Mouse (Mus musculus) limb, embryonic 10.5 days (tissue): Measurements from ENCODE around the gene Tuba3b. TPM values are rescaled to one million over a fixed set of nuclear protein-coding genes. Genes with fewer than 3 reads are reported as not detected.

Source experiments
- DNase-seq: peaks from one replicate; pipeline ENCODE4 v3.0.0-alpha.2; 2017; ENCODE audit warnings: low spot score
- H3K27ac ChIP-seq: fragments of 300-500 bp; sonication (generic); 2 replicates; pipeline ENCODE4 v1.5.1; 2016; ENCODE audit warnings: mild to moderate bottlenecking
- H3K27me3 ChIP-seq: fragments of 300-500 bp; sonication (generic); 2 replicates; pipeline ENCODE4 v1.6.1; 2016; ENCODE audit warnings: low read depth, mild to moderate bottlenecking; ENCODE audit not compliant: poor library complexity, severe bottlenecking
- H3K36me3 ChIP-seq: fragments of 300-500 bp; sonication (generic); 2 replicates; pipeline ENCODE4 v1.6.1; 2016; ENCODE audit warnings: mild to moderate bottlenecking, moderate library complexity
- H3K4me1 ChIP-seq: fragments of 300-500 bp; sonication (generic); 2 replicates; pipeline ENCODE4 v1.6.1; 2016
- H3K4me3 ChIP-seq: fragments of 300-500 bp; sonication (generic); 2 replicates; pipeline ENCODE4 v1.5.1; 2016; ENCODE audit warnings: mild to moderate bottlenecking, moderate library complexity
- H3K9me3 ChIP-seq: fragments of 300-500 bp; sonication (generic); replicated peaks from 2 replicates; pipeline ENCODE4 v1.6.1; 2016; ENCODE audit warnings: mild to moderate bottlenecking
- WGBS: fragments of 180-500 bp; shearing (Covaris S2); methylation state at CpG from one replicate; pipeline ENCODE4 v1.1.7; 2016; 5-methylcytosine and 5-hydroxymethylcytosine counted together
- polyA plus RNA-seq: library from polyadenylated mRNA; unstranded; fragments of >200 nt; fragmentation: Nextera tagmentation; extraction: Ambion mirVana; gene quantifications from 2 replicates; pipeline ENCODE4 v1.2.1, GENCODE M21; 2016

The Tuba3b gene
- polyA plus RNA-seq, 1 experiment from 2014 or later = not detected

DNA sequence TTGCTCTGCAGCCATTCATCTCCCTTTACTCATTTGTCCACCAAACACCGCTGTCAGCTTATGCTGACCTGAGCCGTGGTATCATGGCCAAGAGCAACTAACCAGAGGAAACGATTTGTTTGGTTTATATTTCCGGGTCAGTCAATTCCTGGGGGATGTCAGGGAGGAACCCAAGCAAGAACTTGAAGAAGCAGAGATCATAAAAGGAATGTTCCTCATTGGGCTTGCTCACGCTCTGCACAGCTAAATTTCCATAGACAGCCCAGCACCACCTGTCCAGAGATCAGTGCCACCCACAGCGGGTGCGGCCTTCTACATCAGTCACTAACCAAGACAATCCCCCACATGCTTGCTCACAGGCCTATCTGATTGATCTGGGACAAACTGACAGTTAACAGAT lies 1.3 kb upstream of the Tuba3b start, which contains the start of gene Lmntd1:
Gene Lmntd1 (minus strand): TSS at position 101 of the 400 bp plus-strand sequence.
- no peak within 1 kb of the TSS for H3K27ac ChIP-seq
- H3K9me3 ChIP-seq = no peaks in the 10 kb centered on the region
- 85% methylated on average over 7 of the region's 7 CpGs for WGBS

GRCm38 (mm10) chr6:145616402-145617229 lies 1.1 kb downstream of the Tuba3b start:
- 89% methylated on average over 5 of the region's 5 CpGs for WGBS
- H3K36me3 ChIP-seq = no peaks in the 10 kb centered on the region

More for the DNA sequence above, 1.3 kb upstream of the Tuba3b start, which contains the start of gene Lmntd1:
- Histone ChIP-seq H3K4me1 (0 out of 2 replicates have a peak, but pooled peaks cover 3% of the 10 kb centered on the region), H3K4me3 (no peak within 1 kb of the TSS), H3K27me3 (no peaks in the 10 kb centered on the region), H3K36me3 (no peaks in the 10 kb centered on the region)
- no peak for DNase-seq

DNA sequence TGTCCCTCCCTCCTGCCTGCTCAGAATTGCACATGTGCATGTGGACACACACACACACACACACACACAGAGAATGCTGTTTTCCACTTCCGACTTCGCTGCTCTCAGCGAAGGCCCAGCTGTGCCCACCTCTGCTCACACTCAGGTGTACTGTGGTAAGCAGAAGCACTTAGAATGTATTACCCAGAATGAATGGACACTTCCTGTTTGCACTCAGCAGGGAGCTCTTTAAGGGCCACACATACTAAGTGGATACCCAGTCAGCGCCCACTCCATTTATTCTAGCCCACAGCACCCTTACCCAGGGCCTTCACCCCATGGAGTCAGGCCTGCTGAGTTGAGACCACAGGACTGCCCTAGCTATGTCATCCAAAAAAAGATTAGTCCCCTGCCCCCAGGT lies 7.6 kb downstream of the Tuba3b start:
- no peak for DNase-seq
- Histone ChIP-seq H3K36me3 (no peaks in the 10 kb centered on the region), H3K27me3 (no peaks in the 10 kb centered on the region), H3K4me3 (no peak overlapping the region), H3K27ac (no peak overlapping the region), H3K4me1 (peaks cover 4% of the 10 kb centered on the region; the same call in 1 of the 2 replicates), H3K9me3 (no peaks in the 10 kb centered on the region)
- WGBS = 91% methylated on average over 4 of the region's 4 CpGs

More at GRCm38 (mm10) chr6:145616402-145617229, 1.1 kb downstream of the Tuba3b start:
- Histone ChIP-seq H3K4me1 (0 out of 2 replicates have a peak, but pooled peaks cover 3% of the 10 kb centered on the region), H3K9me3 (no peaks in the 10 kb centered on the region), H3K27me3 (no peaks in the 10 kb centered on the region), H3K4me3 (no peak overlapping the region), H3K27ac (no peak overlapping the region)
- DNase-seq = no peak

GRCm38 (mm10) chr6:145630269-145630668 lies 14.7 kb downstream of the Tuba3b start:
- Histone ChIP-seq H3K9me3 (no peaks in the 10 kb centered on the region), H3K27me3 (no peaks in the 10 kb centered on the region), H3K4me1 (peaks cover 8% of the 10 kb centered on the region; the same call in 1 of the 2 replicates), H3K27ac (no peak overlapping the region), H3K4me3 (no peak overlapping the region), H3K36me3 (no peaks in the 10 kb centered on the region)
- WGBS = 68% methylated on average over 6 of the region's 6 CpGs
- DNase-seq = no peak

DNA sequence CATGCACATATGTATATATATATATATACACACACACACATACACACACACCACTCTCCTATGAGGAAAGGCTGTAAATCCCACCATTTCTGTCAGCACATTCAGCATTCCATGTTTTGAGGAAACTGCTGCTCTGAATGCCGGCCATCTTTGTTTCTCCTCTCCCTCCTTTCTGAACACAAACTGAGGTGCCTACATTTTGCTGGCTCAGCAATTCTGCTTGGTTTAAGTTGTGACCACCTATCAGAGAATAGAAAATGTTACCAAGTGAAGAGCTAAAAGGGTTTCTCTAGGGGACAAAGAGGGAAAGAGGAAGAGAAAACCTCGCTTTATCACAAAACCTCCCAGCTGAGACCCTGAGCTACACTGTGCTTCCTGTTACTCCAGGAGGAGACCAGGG lies 18.9 kb downstream of the Tuba3b start:
- Histone ChIP-seq H3K9me3 (no peaks in the 10 kb centered on the region), H3K27me3 (no peaks in the 10 kb centered on the region), H3K36me3 (no peaks in the 10 kb centered on the region), H3K4me1 (no peaks in the 10 kb centered on the region), H3K4me3 (no peak overlapping the region), H3K27ac (no peak overlapping the region)
- WGBS = 90% methylated on average over 2 of the region's 2 CpGs
- DNase-seq = no peak

DNA sequence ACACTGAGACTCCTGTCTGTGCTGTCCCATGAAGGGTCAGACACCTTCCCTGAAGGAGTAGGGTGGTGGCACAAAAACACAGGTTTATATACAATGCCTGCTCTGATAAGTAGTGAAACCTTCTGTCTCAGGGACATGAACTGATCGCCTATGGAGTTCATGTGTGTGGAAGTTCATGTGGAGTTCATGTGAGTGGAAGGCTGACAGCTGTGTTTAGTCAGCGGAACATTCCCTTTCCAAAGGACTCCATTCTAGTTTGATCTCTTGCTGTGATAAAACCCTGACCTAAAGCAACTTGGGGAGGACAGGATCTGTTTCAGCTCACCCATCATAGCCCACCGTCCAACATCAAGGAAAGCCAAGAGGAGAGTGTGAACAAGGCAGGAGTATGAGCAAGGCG lies 21.1 kb downstream of the Tuba3b start:
- H3K36me3 ChIP-seq = no peaks in the 10 kb centered on the region
- no peaks in the 10 kb centered on the region for H3K27me3 ChIP-seq
- H3K9me3 ChIP-seq = no peaks in the 10 kb centered on the region
- 86% methylated on average over 4 of the region's 4 CpGs for WGBS
- no peaks in the 10 kb centered on the region for H3K4me1 ChIP-seq
- H3K27ac ChIP-seq = no peak overlapping the region
- DNase-seq = no peak
- H3K4me3 ChIP-seq = no peak overlapping the region

DNA sequence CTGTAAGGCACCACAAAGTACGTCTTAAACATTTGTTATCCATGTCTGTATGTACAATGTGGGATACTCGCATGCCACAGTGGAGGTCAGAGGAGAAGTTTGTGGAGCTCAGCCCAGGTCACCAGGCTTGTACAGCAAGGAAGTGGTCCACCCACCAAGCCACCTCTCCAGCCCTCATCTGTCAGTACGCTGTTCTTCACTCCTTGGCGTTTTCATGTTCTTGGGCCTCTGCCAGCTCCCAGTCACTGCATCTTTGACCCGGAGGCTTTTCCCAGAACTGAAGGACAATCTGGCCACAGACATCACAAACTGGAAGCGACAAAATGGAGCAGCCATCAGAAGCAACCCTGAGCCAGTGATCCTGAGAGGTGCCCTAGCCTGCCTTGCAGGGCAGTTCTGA lies 22.7 kb downstream of the Tuba3b start:
- H3K4me1 ChIP-seq = no peaks in the 10 kb centered on the region
- H3K27me3 ChIP-seq = no peaks in the 10 kb centered on the region
- no peak overlapping the region for H3K27ac ChIP-seq
- H3K9me3 ChIP-seq = no peaks in the 10 kb centered on the region
- H3K36me3 ChIP-seq = no peaks in the 10 kb centered on the region
- WGBS = 94% methylated on average over 6 of the region's 6 CpGs
- no peak overlapping the region for H3K4me3 ChIP-seq
- no peak for DNase-seq

DNA sequence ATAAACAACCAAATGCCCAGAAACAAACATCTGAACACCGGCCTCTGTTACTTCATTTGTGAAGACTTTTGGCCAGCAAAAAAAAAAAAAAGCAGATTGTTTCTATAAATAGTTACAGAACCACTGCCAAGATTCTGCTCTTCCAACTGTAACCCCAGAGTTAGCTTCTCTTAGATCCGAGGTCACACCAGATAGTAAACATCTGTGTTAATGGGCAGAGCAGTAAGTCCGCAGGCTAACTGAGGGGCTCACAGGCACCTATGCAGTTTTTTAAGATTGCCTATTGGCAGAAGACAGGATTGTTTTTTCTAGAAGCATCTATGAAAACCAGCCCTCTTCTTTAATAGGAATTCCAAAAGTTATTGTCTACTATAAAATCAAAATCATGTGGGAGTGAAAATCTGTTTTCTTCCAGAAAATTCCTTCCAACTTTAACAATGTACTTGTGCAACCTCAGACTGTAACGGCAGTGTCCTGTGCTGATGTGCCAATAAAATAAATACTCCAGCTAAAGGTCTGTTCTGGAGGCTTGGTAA lies 25.5 kb downstream of the Tuba3b start:
- Histone ChIP-seq H3K36me3 (no peaks in the 10 kb centered on the region), H3K27ac (no peak overlapping the region), H3K27me3 (no peaks in the 10 kb centered on the region), H3K4me1 (no peaks in the 10 kb centered on the region), H3K9me3 (no peaks in the 10 kb centered on the region), H3K4me3 (no peak overlapping the region)
- 90% methylated on average over 4 of the region's 4 CpGs for WGBS
- no peak for DNase-seq

DNA sequence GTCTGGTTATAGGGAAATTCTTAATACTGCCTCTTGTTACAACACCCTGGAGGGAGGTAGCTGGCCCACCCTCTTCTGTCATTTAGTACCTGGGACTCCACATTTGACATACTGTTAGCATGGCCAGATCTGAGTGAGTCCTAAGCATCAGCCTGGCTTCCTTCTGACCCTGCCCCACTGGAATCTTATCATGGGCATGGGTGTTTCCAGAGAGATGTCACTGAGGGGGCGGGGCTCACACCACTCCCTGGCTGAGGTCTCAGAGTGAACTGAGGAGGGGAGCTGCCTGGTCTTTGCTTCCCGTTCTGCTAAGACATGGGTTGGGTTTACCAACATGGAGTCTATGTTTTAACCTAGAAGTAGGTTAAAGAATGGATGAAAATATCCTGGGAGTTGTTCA lies 36.4 kb downstream of the Tuba3b start:
- WGBS = 83% methylated on average over 2 of the region's 2 CpGs
- no peak overlapping the region for H3K4me3 ChIP-seq
- H3K27me3 ChIP-seq = no peaks in the 10 kb centered on the region

GRCm38 (mm10) chr6:145652986-145653385 lies 37.4 kb downstream of the Tuba3b start:
- 84% methylated on average over 5 of the region's 5 CpGs for WGBS
- Histone ChIP-seq H3K27ac (no peak overlapping the region), H3K4me3 (no peak overlapping the region), H3K4me1 (no peaks in the 10 kb centered on the region), H3K36me3 (no peaks in the 10 kb centered on the region), H3K27me3 (no peaks in the 10 kb centered on the region), H3K9me3 (no peaks in the 10 kb centered on the region)
- DNase-seq = no peak

More for the DNA sequence above, 36.4 kb downstream of the Tuba3b start:
- no peaks in the 10 kb centered on the region for H3K4me1 ChIP-seq
- no peaks in the 10 kb centered on the region for H3K9me3 ChIP-seq
- no peaks in the 10 kb centered on the region for H3K36me3 ChIP-seq
- H3K27ac ChIP-seq = no peak overlapping the region
- DNase-seq = no peak

- Histone ChIP-seq H3K36me3 (no peaks in the 10 kb centered on the region), H3K27ac (no peak overlapping the region), H3K4me1 (0 out of 2 replicates have a peak, but pooled peaks cover 3% of the 10 kb centered on the region), H3K9me3 (no peaks in the 10 kb centered on the region), H3K4me3 (no peak overlapping the region), H3K27me3 (no peaks in the 10 kb centered on the region)
- DNase-seq = no peak
- WGBS = 90% methylated on average over 5 of the region's 5 CpGs
These were observed 38.1 kb downstream of the Tuba3b start for GRCm38 (mm10) chr6:145653626-145654025.

- H3K36me3 ChIP-seq = no peaks in the 10 kb centered on the region
- 0 out of 2 replicates have a peak, but pooled peaks cover 3% of the 10 kb centered on the region for H3K4me1 ChIP-seq
- H3K9me3 ChIP-seq = no peaks in the 10 kb centered on the region
- DNase-seq = no peak
- H3K27me3 ChIP-seq = no peaks in the 10 kb centered on the region
- H3K4me3 ChIP-seq = no peak overlapping the region
- WGBS = 90% methylated on average over 8 of the region's 8 CpGs
- no peak overlapping the region for H3K27ac ChIP-seq
These were observed 38.7 kb downstream of the Tuba3b start for GRCm38 (mm10) chr6:145654062-145654836.

- Histone ChIP-seq H3K27ac (no peak overlapping the region), H3K27me3 (no peaks in the 10 kb centered on the region), H3K9me3 (no peaks in the 10 kb centered on the region), H3K36me3 (no peaks in the 10 kb centered on the region), H3K4me1 (0 out of 2 replicates have a peak, but pooled peaks cover 3% of the 10 kb centered on the region), H3K4me3 (no peak overlapping the region)
- 84% methylated on average over 1 of the region's 1 CpGs for WGBS
- no peak for DNase-seq
These were observed 40.1 kb downstream of the Tuba3b start for GRCm38 (mm10) chr6:145655678-145656077.
